Mouse (Mus musculus): Measurements from ENCODE around the gene Slc4a10.
A peak's percentile ranks its signal among the peaks of the same experiment; 100 is the strongest.
"Not testable (repeated sequence)": the region's sequence is repeated elsewhere in the genome, so short reads cannot be mapped to it uniquely, and the experiment has no call there.

Gene Slc4a10

DNA sequence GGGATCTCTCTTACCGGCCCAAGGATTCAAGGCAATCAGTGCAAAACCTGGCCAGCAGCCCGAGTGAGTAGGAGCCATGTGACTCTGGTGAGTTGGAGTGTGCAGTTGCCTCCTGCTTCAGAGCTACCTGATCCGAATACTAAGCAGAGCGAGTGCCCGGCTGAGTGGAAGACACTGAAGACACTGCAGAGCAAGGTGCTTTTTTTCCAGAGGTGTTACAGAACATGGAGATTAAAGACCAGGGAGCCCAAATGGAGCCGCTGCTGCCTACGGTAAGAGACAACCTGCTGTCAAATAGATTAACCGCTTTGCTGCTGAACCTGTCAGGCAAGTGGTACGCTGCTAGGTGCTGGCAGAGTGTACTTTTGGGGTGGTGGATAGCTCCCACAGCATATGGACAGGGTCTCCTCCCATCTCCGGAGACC is at the start of gene Slc4a10:
Slc4a10 (plus strand) TSS at position 42 of the 425 bp plus-strand sequence.
- no peak for DNase-seq (ENCODE audit: low spot score)

DNA sequence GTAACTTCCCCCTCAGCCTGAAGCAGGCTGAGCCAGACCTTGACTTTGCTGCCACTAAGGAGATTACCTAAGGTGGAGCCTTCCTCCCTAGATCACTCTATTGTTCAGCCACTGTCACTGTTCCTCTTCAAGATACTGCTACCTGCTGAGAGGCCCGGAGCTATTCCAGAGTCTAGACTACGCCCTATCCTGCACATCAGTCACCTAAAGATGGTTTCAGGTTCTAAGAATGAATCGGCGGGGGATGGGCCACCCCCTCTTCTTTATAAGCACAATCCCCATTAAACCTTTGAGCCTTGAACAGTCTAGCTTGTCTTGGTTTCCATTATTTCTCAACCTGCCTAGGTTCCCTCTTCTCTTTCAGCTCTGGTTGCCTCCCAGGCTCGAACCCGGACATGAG is 45.0 kb upstream of the Slc4a10 start:
- not testable (repeated sequence) for DNase-seq (ENCODE audit: low spot score)

DNA sequence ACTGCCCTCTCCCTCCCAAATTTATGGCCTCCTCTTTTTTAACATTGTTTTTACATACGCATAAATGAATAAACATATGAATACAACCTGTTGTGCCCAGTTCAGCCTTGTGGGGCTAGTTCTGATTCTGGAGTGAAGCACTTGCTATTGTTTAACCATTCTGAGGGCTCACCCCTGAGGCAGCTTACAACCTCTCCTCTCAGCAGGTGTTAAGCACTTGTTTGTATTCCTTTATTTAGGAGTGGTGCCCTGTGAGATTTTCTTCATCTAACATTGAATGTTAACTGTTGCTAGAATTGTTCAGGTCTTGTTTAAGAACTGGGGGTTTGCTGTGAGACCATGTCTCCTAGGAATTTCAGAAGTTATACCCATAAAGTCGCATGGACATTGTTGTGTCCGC is 28.1 kb upstream of the Slc4a10 start:
- no peak for DNase-seq (ENCODE audit: low spot score)

DNA sequence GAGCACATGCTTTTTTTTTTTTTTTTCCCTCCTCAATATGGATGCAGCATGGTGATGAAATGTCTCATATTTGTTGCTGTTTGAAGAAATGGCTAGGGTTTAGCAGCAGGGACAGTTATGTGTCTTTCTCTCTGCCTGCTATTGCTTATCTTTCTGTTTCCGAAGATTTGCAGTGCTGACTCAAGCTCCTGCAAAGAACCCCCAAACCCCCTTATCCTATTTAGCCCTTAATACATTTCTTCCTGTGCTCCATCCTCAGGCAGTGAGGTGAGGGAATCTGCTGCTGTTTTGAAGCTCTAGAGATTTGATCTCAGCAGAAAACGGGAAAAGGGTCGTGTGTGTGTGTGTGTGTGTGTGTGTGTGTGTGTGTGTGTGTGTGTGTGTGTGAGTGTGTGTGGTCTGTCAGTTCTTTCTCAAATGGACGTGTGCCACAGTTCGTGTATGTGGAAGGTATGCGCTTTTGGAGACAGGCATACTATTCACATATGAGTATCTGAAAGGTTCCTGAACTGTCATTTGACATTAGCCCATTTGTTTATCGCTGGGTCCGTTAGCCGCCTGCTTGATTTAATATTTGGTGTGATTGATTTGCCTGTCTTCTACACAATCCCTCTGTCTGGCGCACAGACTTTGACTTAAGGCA is 720 bp downstream of the Slc4a10 start:
- DNase-seq (ENCODE audit: low spot score), result peak; percentile 8

DNA sequence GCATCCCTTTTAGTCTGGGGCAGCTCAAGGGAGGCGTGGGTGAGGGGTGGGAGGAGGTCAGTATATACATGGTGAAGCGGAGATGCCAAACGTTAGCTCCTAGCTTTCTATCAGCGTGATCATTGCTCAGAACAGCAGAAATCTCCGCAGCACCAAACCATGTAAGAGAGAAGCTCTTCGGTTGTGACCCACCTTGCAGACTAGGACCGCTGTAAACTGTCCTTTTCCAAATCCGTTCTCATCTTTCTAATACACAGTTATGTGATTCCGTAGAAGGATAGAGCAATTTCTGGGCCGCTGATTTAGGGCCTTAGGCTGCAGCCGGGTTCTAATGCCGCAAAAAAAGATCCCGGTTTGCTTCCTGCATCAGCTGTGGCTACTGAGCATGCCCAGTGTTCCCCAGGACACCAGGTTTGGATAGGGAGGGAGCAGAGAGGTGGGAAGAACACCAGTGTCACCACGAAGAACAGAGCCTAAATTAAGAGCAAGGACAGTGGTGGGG is 1.3 kb downstream of the Slc4a10 start:
- peak; percentile 68 for DNase-seq (ENCODE audit: low spot score)

DNA sequence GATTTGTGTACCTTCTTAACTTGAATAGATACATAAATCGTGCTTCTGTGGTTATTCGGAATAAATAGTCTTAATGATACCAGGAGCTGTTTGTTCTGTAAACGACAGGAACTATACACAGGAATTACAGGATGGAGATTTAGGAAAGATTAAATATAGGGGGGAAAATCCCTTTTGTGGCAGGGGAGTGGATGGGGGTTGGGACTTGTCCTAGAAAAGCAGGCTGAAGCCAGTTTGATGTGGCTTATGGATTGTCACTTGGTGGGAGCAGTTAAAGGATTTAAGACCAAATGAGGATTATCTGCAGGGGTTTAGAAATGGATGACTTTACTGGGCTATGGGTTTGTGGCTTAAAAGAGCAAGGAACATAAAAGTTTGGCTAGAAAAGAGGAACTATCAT is 1.9 kb downstream of the Slc4a10 start:
- no peak for DNase-seq (ENCODE audit: low spot score)

DNA sequence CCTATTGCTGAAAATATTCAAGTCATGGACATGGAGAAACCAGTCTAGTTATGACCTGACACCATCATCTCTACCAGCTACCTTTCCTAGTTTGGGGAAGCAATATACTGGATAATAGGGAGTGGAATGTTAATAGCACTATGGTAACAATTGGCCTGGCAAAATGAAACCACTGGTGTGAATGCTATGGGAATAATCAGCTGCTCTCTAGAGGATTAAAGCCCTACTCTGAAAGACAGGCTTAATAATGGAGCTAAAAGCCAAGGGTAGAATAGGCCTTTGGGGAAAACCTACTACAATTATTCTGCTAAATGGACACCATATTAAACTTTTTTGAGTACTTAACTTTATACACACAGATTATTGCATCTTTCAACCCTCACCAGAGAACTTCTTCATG is 30.2 kb downstream of the Slc4a10 start:
- DNase-seq (ENCODE audit: low spot score), result no peak

DNA sequence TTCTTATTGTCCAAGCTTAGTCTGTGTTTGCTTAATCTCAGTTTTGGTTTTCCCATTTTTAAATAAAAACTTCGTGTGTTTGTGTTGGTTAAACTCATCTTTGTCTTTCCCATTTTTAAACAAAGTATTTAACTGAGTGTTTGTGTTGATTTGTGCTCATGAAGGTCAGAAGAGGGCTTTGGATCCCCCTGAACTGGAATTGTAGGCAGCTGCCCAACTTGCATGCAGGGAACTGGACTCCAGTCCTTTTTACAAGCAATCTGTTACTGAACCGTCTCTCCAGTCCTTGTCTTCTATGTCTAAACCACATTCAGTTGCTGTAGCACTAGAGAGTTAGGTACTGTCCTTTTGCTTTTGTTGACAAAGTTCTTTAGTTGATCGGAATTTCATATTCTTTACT is 41.3 kb downstream of the Slc4a10 start:
- DNase-seq (ENCODE audit: low spot score), result no peak

DNA sequence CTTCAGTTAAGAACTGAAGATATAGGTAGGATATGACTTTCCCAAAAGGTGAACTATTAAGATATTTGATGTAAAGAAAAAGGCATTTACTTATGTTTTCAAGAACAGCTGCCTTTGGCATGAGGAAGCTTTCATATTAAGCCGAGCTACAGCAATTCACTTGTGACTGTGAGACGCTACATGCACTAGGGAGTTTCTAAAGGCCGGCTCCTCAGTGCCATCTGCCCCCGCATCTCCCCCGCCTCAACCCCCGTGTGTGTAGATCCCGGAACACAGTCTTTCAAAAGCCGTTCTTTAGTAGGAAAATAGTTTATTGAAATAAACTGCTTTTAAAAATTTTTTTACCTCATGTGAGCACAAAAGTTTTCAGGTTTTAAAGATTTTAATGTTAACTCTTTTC is 42.5 kb downstream of the Slc4a10 start:
- DNase-seq (ENCODE audit: low spot score), result no peak

DNA sequence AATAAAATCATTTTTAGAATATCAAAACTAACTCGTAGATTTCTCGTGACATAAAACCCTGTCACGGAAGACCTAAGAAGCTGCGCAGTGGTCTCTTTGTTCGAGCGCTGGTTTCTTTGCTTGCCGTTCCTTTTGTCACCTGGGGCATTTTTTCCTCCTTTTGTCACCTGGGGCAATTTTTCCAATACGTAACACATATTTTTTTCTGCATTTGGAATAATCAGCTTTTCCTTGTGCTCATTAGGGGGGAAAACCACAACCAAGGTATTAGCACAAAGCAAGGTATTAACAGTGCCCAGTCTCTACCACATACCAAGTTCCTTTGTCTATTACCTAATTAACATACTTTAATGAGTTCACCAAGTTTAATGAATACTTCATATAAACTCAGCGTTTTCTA is 42.9 kb downstream of the Slc4a10 start:
- no peak for DNase-seq (ENCODE audit: low spot score)

DNA sequence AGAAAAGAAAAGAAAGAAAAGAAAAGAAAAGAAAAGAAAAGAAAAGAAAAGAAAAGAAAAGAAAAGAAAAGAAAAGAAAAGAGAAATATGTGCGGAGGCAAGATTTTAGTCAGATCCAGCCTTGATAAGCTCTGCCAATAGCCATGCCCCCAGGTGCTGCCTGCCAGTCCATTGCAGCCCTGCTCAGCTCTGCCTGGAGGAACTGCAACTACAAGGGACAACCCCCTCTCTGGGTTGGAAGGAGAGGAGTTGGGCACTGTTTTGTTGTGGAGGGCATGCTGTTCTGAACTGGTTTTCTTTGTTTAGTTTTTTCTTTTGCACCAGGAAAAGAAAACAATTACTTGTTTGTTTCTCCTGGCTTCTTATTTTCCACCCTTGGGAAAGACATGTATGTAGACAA is 54.3 kb downstream of the Slc4a10 start:
- DNase-seq (ENCODE audit: low spot score), result no peak

DNA sequence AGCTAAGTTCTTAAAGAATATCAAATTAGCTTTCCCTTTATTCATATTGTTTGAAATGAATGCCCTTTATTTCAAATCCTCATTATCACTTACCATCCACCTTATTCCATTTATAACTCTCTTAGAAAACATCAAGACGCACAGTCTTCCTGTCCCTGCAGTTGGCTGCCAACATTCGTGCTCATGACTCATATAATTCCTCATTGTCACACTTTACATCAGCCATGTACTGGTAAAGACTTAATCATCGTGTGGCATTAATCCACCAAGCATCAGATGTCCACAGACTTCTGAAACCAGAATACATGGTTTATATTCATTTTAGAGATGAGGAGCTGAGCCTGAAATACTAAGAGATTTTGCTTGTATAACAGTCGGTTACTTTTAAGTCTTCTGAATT is 69.1 kb downstream of the Slc4a10 start:
- DNase-seq (ENCODE audit: low spot score), result no peak

DNA sequence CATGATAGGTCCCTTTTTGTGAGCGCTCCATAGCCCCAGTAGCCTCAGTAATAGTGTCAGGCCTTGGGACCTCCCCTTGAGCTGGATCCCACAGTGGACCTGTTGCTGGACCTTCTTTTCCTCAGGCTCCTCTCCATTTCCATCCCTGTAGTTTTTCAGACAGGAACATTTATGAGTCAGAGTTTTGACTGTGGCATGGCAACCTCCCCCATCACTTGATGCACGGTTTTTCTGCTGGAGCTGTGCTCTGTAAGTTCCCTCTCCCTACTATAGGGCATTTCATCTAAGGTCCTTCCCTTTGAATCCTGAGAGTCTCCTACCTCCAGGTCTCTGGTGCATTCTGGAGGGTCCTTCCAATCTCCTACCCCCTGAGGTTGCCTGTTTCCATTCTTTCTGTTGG is 83.7 kb downstream of the Slc4a10 start:
- DNase-seq (ENCODE audit: low spot score), result no peak

DNA sequence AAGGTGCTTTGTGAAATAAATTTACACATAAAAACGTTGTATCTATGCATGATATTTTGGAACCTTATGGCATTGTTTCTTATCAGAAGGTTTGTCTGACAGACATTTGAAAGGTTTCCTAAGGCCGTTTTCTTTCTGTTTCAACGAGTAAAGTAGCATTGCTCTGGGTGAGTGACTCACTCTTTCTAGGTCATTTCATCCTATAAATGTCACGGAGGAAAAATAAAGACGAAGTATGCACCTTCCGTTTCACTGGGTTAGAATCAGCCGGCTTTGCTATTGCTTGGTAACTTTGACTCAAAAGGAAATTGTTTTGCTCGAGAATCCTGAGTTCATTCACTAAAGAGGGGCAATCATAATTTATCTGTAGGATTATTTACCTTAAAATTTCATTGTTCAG is 88.6 kb downstream of the Slc4a10 start:
- no peak for DNase-seq (ENCODE audit: low spot score)

DNA sequence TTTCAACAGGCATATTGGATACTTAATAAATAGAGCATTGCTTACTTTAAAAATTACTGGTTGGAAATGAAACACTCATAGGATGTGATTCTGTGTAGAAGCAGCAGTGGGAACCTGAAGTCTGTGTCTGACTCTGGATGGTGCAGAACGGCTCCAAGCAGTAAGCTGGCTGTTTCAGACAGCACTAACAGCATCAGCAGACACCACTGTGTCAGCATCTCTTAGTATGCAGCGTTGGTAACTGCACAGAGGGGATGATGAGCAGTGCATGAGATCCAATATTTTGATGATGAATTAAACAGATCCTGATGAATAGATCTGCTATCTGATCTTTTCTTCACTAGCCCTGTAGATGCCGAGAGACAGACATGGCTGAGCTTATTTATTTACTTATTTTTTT is 101.4 kb downstream of the Slc4a10 start:
- no peak for DNase-seq (ENCODE audit: low spot score)

DNA sequence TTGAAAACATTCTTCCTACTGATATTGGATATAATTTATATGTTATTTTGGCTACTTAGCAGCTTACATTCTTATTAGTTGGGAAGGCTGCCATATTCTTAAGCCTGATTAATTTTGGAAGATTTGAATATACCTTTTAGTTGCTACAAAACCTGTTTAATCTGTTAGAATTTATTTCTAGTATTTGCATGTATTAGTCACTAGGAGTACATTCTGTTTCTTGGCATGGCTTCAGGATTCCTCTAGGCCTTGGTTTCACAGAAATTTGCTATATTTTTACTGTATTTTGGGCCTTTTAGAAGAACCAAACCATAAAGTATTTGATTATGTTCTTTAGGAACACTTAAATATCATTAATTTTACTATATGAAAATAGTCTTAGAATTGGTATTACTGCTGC is 103.2 kb downstream of the Slc4a10 start:
- no peak for DNase-seq (ENCODE audit: low spot score)

DNA sequence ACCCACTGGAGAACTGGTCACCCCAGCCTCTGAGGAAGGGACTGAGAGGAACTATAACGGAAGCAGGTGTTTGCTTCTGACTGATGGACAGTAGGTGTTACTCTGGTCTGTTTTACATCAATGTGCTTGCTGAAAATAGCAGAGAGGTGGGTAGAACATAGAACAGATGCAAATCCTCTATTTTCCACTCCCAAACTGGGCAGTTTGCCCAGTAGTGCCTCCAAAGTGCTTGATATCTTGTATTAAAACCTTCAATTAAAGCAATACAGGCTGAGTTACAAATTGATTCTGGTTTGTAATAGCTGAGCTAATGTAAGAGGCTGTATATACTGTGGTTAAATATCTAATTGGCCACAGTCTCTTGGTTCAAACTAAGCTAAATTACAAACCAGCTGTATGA is 104.6 kb downstream of the Slc4a10 start:
- DNase-seq (ENCODE audit: low spot score), result no peak

DNA sequence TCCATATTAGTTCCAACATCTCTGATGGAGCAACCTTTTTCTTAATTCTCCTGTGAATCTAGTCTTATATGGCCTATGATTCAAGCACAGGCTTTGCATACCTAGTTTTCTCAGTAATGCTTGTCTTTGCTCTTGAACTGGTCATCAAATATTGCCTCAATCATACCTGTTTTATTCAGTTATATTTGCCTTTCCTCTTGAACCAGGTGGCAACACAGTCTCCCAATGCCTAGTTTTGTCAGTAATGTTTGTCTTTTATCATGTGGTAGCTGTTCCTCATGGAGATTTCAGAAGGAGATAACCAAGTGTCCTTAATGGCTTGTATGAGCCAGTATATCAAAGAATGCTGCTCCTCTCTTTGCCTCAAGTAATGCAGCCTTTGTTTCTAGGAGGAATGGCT is 163.8 kb downstream of the Slc4a10 start:
- DNase-seq (ENCODE audit: low spot score), result no peak

DNA sequence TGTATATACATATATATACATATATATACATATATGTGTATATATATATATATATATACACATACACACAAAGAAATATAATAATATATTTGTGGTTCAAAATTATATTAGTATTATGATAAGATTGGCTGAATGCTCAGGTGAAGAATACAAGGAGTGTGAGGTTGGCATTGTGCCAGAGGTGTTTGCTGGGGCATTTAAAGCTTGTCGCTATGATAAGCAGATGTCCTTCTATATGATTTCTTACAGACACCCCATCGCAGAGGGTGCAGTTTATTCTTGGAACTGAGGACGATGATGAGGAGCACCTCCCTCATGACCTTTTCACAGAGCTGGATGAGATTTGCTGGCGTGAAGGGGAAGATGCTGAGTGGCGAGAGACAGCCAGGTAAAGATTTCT is 164.8 kb downstream of the Slc4a10 start:
- no peak for DNase-seq (ENCODE audit: low spot score)

DNA sequence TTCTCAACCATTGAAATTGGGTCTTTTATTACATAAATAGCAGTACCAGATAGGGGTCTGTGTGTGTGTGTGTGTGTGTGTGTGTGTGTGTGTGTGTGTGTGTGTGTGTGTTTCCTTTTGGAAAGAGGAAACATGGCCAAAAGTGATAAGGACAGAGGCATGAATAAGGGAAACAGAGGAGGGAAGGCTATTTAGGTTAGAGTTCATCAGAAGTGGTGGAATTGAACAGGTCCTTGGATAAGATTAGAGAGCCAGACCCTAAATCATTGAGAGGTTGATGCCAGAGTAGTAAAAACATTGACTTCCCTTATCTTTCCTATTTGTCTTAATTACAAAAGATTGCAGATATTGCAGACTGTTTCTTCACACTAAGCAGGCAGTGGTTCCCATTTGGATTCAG is 181.3 kb downstream of the Slc4a10 start:
- no peak for DNase-seq (ENCODE audit: low spot score)

DNA sequence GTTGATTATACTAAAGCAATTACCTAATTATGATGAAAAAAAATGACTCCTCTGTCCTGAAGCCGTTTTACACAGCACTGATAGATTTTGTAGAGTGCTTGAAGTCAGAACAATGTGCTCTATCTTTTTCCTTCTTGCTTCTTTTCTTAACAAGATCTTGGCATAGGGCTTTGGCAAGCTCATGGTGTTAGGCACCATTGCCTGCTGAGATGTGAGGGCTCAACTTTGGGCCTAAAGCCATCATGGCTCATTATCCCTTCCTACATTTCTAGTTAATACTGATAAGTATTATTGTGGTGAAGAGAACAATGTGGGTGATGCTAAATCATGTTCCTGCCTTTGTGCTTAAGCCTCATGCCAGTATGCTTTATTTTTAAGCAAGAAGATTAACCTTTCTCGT is 185.0 kb downstream of the Slc4a10 start:
- DNase-seq (ENCODE audit: low spot score), result no peak

DNA sequence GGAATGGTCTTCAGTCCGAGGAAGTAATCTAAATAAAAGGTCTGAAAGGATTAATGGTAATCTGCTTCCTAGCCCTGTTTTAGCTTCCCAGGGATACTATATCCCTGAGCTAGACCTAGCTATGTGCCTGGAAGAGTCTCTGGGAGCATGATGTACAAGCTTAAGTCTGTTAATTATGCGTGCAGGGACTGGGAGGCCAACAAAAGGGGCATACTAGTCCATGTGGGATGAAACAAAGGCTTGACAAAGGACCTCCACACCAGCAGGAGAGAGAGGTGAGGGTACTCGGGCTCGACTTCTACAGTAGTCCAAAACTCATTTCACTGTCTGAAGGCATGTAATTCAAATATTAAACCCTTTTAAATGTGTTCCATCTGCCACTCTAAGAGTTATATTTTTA is 197.9 kb downstream of the Slc4a10 start:
- peak; percentile 25 for DNase-seq (ENCODE audit: low spot score)

DNA sequence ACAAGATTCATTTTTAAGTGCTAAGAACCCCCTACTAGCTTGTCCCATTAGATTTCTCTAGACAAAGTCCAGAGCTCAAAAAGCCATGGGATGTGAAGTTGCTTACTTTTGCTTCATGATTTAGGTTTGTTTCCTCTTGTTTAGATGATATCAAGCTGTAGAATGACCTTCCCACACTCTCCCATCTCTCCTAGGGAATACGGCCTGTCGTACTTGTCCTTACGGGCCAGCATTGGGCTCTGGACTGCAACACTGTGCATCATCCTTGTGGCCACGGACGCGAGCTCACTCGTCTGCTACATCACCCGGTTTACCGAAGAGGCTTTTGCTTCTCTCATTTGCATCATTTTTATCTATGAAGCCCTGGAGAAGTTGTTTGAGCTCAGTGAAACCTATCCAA is 222.2 kb downstream of the Slc4a10 start:
- DNase-seq (ENCODE audit: low spot score), result no peak

DNA sequence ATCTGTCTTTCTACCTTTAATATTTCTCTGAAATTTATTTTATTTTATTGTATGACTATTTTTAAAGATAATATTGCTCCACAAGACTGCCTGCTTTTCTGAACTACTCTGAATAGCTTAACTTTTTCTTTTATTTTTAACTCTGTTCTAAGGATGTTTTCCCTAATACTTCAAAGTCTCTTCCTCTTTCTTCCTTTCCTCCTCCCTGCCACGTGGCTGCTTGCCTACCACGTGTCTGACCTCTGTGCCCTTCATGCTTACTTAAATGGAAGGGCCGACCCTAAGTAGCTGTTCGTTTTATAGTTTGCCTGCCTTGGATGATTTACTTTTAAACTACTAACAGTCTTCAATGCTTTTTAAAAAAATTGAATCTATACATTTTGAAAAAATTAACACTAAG is 225.6 kb downstream of the Slc4a10 start:
- no peak for DNase-seq (ENCODE audit: low spot score)

DNA sequence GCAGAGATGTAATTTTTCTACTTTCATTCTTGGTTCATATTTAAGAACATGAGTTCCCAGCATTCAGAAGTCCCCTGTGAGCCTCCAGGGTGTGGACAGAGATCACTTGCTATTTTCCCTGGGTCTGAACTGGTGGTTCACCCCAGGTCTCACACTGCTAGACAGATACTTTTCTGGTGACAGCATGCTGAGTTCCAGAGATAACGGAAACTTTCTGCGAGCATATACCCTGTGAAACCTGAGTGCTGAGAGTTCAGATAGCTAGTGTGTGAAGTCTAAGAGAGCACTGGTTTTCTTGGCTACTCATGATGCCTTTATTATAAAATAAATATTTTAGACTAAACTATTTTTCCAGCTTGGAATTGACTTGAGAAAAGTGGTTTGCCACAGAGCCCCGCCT is 232.5 kb downstream of the Slc4a10 start:
- DNase-seq (ENCODE audit: low spot score), result no peak
